In genomic region chr7:138734254-138734653, GRCm38 (mm10) we compare ENCODE assay signal across 10 mouse cellular contexts.
DNase-seq lines count a peak whose midpoint lies in the region; ATAC-seq and TF ChIP-seq lines count a peak whose summit lies in the region.
"Had no signal": no experiment of that assay in that cellular context is flagged by ENCODE, and none has a peak within 500 bp of the region (broad histone marks: within the 10 kb centered on the region; RNA-seq: fewer than 3 reads in every experiment).

No protein-coding gene starts in this region.

- peak; percentile 38 for DNase-seq in kidney, adult 9 months
- DNase-seq in CH12.LX (ENCODE audit: extremely low read depth) (peak; percentile 29), NIH3T3 (ENCODE audit: low read depth) (peak; percentile 66)
- DNase-seq in embryo, embryonic 10.5 days (ENCODE audit: low spot score), result peak; percentile 71
- peak; percentile 25 to 46 for DNase-seq in layer of hippocampus, postnatal 14 days (ENCODE audit: low spot score in 2 of 2)
- DNase-seq in retina, embryonic 14.5 days (ENCODE audit: low spot score), result peak; percentile 65

- no peak overlapping the region for H3K4me2 ChIP-seq in kidney, embryonic 14.5 days (replicated peaks; ENCODE audit: low read depth, low read length)
- no peak overlapping the region for H3K4me2 ChIP-seq in CH12.LX (ENCODE audit: insufficient read depth, low read depth, poor library complexity, severe bottlenecking)
- H3K4me2 ChIP-seq: limb, embryonic 13.5 days had no signal

- peak; percentile 70 for TF ChIP-seq RAD21 in CH12.LX (IDR thresholded peaks at IDR 0.05; ENCODE audit: low read depth, low read length)

- no peaks in the 10 kb centered on the region for H3K4me1 ChIP-seq in kidney, embryonic 14.5 days (ENCODE audit: control insufficient read depth, insufficient read depth, low read length)
- no peaks in the 10 kb centered on the region for H3K4me1 ChIP-seq in CH12.LX (ENCODE audit: control insufficient read depth in 1 of 2, insufficient read depth in 2 of 2)
- H3K4me1 ChIP-seq: limb, embryonic 13.5 days had no signal

- H3K79me2 ChIP-seq in CH12.LX (replicated peaks; ENCODE audit: control insufficient read depth, extremely low read depth, insufficient read depth, poor library complexity, severe bottlenecking), result no peaks in the 10 kb centered on the region

- TF ChIP-seq EP300 in CH12.LX (IDR thresholded peaks at IDR 0.05; ENCODE audit: low read length), result no peak

- TF ChIP-seq POLR2A in CH12.LX (IDR thresholded peaks at IDR 0.05; ENCODE audit: low read depth, low read length), result no peak

- peak; percentile 49 to 79 for TF ChIP-seq CTCF in CH12.LX (conservative IDR thresholded peaks at IDR 0.05 in 1 of 2, IDR thresholded peaks at IDR 0.05 in 1 of 2; ENCODE audit: low read depth in 2 of 2, low read length in 2 of 2)

- no peaks in the 10 kb centered on the region for H3K27me3 ChIP-seq in kidney, embryonic 14.5 days (ENCODE audit: control insufficient read depth, insufficient read depth, low read length)
- peaks cover 83% of the 10 kb centered on the region for H3K27me3 ChIP-seq in CH12.LX (replicated peaks)

- dilution Hi-C loops in CH12.LX (cut with MboI; ENCODE audit: extremely low pct_ligation_motif_present, extremely low pct_unique_long_range_greater_than_20kb, low sequenced_read_pairs), result no loop called here

- in situ Hi-C loops in CH12.LX (cut with MboI; ENCODE audit: low pct_ligation_motif_present, low pct_unique_long_range_greater_than_20kb, low sequenced_read_pairs), result no loop called here

- no peak for ATAC-seq in kidney, embryonic 14.5 days (ENCODE audit: low FRiP score, low TSS enrichment)
- no peak for ATAC-seq in activated CD4-positive, CD25-positive, alpha-beta regulatory T cell, adult 4 months

- no peak overlapping the region for H3K27ac ChIP-seq in kidney, embryonic 14.5 days (ENCODE audit: low read depth, low read length)
- no peak overlapping the region for H3K27ac ChIP-seq in CH12.LX (ENCODE audit: insufficient read depth, low read depth)
- H3K27ac ChIP-seq: limb, embryonic 13.5 days had no signal

- no peaks in the 10 kb centered on the region for H3K9me3 ChIP-seq in kidney, embryonic 14.5 days (ENCODE audit: control insufficient read depth, low read length)
- no peaks in the 10 kb centered on the region for H3K9me3 ChIP-seq in CH12.LX (replicated peaks; ENCODE audit: low read length)
- H3K9me3 ChIP-seq: limb, embryonic 13.5 days had no signal

- no peak overlapping the region for H3K4me3 ChIP-seq in kidney, embryonic 14.5 days (ENCODE audit: low read length)
- H3K4me3 ChIP-seq in CH12.LX (replicated peaks in 1 of 3; ENCODE audit: low read depth in 2 of 3, low read length in 2 of 3, poor library complexity in 1 of 3), result no peak overlapping the region
- H3K4me3 ChIP-seq: erythroblast, embryonic 14.5 days; limb, embryonic 13.5 days had no signal

- H3K36me3 ChIP-seq in kidney, embryonic 14.5 days (ENCODE audit: control insufficient read depth, insufficient read depth, low read length), result no peaks in the 10 kb centered on the region
- H3K36me3 ChIP-seq in CH12.LX (replicated peaks in 1 of 2; ENCODE audit: control insufficient read depth in 1 of 2, insufficient read depth in 1 of 2, low read length in 1 of 2), result no peaks in the 10 kb centered on the region
- H3K36me3 ChIP-seq: limb, embryonic 13.5 days had no signal

- no peak overlapping the region for H3K9ac ChIP-seq in kidney, embryonic 14.5 days (ENCODE audit: low read depth, low read length)
- H3K9ac ChIP-seq in CH12.LX (ENCODE audit: insufficient read depth, low read depth), result no peak overlapping the region
- H3K9ac ChIP-seq: limb, embryonic 13.5 days had no signal

- 26% methylated on average over 4 of the region's 4 CpGs for WGBS in kidney, embryonic 14.5 days

TF ChIP-seq in CH12.LX, 34 proteins besides CTCF, POLR2A, EP300 and RAD21:
- TF ChIP-seq TBP (conservative IDR thresholded peaks at IDR 0.05; ENCODE audit: low read depth, low read length) (no peak), MEF2A (IDR thresholded peaks at IDR 0.05; ENCODE audit: borderline replicate concordance, low read depth, low read length) (no peak), USF2 (conservative IDR thresholded peaks at IDR 0.05; ENCODE audit: low read depth, low read length) (no peak), CHD1 (IDR thresholded peaks at IDR 0.05; ENCODE audit: low read depth, low read length) (no peak), NRF1 (IDR thresholded peaks at IDR 0.05; ENCODE audit: low read depth, low read length) (no peak), ZC3H11A (IDR thresholded peaks at IDR 0.05; ENCODE audit: low read depth, low read length) (no peak), MAX (IDR thresholded peaks at IDR 0.05; ENCODE audit: low read length) (peak; percentile 41; the same call in 1 of the 2 replicates), BHLHE40 (IDR thresholded peaks at IDR 0.05; ENCODE audit: low read depth, low read length) (no peak), ELF1 (IDR thresholded peaks at IDR 0.05; ENCODE audit: low read depth, low read length) (no peak), SMC3 (IDR thresholded peaks at IDR 0.05; ENCODE audit: low read depth, low read length) (peak; percentile 67), NELFE (IDR thresholded peaks at IDR 0.05; ENCODE audit: low read depth, low read length) (no peak)
